Mouse (Mus musculus) cerebellum, adult 11 months (tissue): ENCODE results near the gene Brpf1.

Experiments
- DNase-seq: peaks from one replicate; pipeline ENCODE4 v3.0.0; 2022

The Brpf1 gene

GRCm38 (mm10) chr6:113306986-113307349 is at the start of gene Brpf1:
Gene Brpf1 (plus strand): TSS chr6:113307137.
- DNase-seq: no peak

DNA sequence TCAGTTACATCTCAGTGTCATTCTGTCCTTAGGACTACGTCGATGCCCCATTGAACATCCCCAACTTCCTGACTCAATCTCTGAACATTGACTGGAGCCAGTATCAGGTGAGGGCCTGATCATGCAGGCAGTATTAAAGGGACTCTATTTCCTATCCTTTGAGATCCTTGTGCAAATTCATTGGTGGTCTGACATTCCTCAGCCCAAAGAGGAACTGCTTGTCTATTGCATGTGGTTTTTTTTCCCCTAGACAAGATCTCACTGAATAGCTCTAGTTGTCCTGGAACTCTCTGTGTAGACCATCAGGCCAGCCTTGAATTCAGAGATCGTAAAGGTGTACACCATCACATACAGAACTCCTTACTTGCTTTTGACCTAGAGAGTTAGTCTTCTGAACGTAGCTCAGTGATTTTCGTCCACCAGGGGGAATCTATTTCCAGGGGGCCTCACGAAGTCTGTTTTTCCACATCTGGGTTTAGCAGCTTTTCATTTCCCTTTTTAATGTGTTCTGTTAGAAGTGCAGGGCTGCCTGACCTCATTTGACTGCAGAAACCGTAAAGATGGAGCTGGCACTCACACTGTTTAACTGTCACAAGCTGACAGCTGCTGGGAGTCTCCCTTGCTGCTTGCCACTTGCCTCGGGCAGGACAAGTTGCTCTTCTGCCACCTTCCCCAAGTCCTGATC is 45.6 kb upstream of the Brpf1 start:
- no peak for DNase-seq

GRCm38 (mm10) chr6:113263531-113263930 is 43.4 kb upstream of the Brpf1 start:
- no peak for DNase-seq

DNA sequence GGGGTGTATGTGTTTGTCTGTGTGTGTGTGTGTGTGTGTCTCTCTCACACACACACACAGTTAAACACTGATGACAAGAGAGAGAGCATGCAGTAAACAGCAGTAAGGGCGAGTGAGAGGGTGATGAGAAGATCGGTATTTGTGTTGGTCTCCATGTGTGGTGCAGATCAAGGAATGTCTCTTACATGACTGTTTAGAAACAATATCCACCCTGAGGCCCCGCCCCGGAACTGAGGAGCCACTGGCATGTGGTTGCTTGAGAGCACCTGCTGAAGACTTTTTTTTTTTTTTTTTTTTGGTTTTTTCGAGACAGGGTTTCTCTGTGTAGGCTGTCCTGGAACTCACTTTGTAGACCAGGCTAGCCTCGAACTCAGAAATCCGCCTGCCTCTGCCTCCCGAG is 42.5 kb upstream of the Brpf1 start:
- DNase-seq: no peak

DNA sequence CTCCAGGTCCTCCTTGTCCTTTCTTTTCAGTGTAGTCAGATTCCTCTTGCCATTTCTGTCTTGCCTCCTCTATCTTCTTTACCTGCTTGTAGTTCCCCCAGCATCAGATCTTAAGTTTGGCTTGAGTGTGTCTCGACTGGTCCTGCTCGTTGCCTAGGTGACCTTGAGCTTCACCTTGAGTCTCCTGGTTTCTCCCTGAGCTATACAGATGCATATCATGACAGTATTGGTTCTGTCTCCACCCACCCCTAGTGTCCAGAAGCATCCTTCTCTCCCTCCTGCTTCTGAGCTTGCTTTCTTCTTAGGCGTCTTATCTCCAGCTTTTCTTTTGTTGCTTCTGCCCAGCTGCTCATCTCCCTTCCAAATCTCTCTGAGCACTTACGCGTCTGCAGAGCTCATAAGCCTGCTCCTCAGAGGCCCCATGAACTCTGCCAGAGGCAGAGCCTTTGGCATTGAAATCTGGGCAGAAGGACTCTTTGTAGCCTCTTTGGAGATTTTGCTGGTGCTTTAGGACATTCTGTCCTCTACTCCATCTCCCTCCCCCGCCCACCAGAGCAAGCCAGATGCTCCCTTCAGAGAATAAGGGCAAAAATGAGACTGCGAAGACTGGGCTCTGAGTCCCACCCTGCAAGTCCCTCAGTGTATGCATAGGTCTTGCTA is 39.8 kb upstream of the Brpf1 start:
- no peak for DNase-seq

DNA sequence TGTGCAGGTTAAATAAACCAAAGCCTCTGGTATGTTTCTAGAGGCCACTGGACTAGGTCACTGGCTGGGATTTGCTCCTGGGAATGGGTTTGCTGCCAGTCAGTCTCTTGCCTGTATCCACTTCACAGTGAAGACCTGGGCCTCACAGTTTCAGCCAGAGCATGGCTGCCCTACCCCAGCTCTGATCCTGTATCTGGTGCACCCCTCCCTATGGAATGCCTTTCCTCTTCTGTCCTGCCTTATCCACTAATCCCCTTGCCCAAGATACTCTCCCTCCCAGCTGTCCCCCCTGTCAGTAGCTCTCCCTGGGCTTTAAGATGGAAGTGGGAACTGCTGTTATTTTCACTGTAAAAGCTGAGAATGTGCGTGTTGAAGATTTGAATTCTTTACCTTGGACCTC is 38.9 kb upstream of the Brpf1 start:
- no peak for DNase-seq

DNA sequence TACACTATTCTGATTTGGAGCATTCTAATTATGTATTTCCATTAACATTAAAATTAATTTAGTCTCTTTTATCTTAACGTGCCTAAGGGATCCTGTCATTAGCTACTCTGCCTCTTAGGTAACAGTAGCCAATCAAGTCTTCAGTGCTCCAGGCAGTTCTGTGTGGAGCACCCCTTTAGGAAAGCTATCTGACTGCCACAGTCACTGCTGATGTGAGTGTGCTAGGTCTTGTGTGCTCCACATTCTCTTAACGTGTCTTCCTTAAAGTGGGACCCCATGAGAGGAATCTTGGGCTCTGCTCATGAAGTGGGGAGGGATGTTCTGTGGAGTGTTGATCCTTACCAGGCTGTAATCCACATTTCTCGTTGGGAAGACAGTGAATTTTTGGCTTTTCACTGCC is 34.6 kb upstream of the Brpf1 start:
- DNase-seq: no peak

DNA sequence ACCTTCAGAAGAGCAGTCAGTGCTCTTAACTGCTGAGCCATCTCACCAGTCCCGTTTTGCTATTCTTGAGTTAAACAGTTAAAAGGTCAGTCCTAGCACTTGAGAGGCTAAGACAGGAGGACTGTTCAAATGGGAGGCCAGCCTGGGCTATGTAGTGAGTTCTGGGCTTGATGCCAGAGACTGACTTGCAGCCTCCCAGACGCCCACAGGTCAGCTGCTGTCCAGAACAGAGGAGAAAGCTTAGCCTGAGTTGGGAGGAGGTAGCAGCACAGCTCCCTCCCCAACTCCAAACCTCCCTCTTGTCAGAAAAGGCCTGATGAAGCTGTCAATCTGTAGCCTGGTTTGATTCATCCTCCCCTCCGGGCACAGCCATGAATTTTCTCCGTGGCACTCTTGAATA is 30.1 kb upstream of the Brpf1 start:
- DNase-seq: no peak

DNA sequence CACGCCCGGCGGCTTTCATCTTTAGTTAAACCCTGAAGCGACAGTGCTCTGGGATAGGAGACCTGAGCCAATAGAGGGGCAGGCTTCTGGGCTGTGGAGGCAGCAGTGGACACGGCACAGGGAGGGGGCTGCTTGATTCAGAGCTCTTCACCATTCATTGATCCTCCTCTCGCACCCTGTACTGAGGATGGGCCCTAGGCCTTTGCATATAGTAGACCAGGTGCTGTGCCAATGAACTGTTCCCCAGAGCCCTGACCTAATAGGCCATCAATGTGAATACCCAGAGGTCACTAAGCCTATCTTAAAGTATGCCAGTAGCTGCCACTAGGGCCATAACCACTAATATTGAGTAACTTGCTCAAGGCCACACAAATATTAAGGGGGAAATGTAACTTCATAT is 25.3 kb upstream of the Brpf1 start:
- no peak for DNase-seq

- peak; percentile 37 for DNase-seq
These were observed 24.7 kb upstream of the Brpf1 start, which contains the start of gene Cpne9 for GRCm38 (mm10) chr6:113282101-113282802. Gene Cpne9 (plus strand): TSS chr6:113282307.

DNA sequence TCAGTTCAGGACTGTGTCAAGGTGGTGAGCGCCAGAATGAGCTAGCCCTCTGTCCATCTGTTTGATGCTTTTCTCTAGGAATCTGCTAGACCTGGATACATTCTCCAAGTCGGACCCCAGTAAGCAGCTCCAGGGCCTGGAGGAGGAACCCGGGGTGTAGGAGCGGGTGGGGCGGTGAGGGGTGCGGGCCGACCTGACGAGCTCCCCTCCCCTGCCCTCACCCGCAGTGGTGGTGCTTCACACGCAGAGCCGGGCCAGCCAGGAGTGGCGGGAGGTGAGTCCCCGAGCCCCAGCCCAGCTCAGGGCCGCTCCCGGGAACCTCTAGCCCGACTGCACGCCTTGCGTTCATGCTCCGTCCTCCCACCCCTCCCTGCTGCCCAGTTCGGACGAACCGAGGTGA is 24.0 kb upstream of the Brpf1 start:
- DNase-seq: peak; percentile 38

GRCm38 (mm10) chr6:113283500-113283899 is 23.4 kb upstream of the Brpf1 start:
- DNase-seq: no peak

DNA sequence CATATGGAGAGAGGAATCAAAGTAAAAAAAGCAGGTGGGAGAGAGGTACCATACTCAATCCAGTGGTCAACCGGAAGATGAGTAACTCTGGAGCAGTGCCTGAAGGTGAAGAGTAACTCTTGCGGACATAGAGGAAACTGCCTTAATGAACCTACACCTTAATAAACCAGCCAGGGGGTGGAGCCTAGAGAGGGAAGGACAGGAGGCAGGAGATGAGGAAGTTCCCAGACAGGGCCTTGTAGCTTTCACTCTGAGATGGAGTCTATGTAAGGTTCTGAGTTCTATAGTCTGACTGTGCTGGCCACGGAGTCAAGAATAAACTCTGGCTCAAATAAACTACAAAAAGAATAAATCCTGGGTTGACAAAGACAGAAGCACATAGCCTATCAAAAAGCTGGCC is 22.0 kb upstream of the Brpf1 start:
- DNase-seq: no peak

- no peak for DNase-seq
These were observed 20.6 kb upstream of the Brpf1 start for GRCm38 (mm10) chr6:113286316-113286715.

DNA sequence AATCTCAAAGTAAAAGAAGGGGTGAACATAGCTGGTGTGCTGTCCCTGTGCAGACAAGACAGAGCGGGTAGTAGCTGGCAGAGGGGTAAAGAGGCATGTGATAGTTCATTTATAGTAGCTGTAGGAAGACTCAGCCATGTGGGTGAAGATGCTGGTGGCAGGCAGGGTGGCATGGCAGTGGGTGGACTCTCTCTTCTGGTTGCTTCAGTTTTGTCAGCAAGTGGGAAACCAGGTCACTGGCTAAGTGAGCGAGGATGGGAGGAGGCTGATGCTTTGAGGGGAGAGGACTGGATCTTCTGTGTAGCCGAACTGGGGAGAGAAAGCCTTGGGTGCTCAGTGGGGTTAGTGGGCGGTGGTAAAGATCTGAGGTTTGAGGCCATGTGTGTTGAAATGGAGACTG is 19.7 kb upstream of the Brpf1 start:
- DNase-seq: no peak

DNA sequence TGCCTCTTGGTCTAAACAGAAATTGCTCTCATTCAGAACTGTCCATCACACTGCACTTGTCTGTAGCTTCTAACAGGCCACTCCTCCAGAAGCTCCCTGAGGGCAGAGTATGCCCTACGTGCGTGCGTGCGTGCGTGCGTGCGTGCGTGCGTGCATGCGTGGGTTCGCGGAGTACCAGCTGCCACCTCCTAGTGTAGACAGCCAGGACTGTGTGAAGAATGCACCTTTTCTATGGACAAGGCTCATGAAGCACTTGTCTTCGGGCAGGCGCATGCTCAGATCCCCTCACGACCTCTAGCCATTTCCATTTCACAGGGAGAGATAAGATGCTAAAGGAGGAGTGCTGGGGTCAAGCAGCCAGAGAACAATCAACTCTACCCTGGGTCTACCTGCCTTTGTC is 17.6 kb upstream of the Brpf1 start:
- no peak for DNase-seq

DNA sequence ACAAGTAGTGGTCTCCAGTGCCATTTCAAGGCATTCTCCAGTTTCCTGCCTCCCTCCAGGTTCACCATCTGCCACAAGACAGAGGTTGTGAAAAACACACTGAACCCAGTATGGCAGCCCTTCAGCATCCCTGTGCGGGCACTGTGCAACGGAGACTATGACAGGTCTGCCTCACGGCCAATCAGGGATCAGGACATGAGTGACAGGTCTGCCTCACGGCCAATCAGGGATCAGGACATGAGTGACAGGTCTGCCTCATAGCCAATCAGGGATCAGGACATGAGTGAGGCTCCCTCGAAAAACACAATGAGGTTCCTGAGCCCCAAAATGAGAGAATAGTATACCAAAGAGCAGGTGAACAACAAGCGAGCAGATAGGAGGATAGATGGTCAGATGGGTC is 16.6 kb upstream of the Brpf1 start:
- no peak for DNase-seq

- DNase-seq: no peak
These were observed 14.0 kb upstream of the Brpf1 start for GRCm38 (mm10) chr6:113292938-113293337.

DNA sequence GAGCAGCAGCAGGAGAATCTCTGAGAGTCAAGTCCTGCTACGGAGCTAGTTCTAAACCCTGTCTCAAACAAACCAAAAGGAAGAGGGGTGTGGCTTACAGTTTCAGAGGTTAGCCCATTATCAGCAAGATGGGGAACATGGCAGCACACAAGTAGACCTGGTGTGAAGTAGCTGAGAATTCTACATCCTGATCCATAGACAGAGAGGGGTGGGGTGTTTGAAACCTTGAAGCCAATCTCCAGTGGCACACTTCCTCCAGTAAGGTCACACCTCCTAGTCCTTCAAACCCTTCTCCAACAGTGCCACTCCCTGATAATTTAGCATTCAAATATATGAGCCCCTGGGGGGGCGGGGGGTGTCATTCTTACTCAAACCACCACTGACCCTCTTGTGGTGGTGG is 10.9 kb upstream of the Brpf1 start:
- no peak for DNase-seq

DNA sequence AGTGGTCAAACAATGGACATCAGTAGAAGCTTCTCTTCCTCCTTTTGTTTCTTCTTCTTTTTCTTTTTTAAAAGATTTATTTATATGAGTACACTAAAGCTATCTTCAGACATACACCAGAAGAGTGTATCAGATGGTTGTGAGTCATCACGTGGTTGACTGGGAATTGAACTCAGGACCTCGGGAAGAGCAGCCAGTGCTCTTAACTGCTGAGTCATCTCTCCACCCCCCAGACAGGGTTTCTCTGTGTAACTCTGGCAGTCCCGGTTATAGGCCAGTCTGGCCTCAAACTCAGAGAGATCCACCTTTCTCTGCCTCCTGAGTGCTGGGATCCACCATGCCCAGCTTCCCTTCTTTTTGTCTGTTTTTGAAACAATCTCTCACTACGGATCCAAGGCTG is 10.3 kb upstream of the Brpf1 start:
- DNase-seq: no peak

DNA sequence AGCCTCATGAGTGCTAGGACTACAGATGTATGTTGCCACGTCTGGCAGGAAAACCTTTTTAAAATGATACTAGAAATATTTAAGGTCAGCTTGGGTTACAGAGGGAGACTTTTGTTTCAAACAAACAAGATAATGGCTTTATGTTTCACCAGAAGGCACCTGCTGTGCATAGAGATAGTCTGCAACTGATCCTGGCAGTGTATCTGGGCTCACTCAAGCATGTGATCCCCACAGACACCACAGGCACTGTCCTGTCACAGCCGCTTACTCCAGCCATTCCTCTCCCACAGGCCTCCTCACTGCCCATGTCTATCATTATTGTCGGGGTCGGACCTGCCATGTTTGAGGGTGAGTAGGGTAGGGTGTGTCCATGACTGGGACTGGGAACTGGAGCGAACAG is 5.6 kb upstream of the Brpf1 start:
- no peak for DNase-seq

DNA sequence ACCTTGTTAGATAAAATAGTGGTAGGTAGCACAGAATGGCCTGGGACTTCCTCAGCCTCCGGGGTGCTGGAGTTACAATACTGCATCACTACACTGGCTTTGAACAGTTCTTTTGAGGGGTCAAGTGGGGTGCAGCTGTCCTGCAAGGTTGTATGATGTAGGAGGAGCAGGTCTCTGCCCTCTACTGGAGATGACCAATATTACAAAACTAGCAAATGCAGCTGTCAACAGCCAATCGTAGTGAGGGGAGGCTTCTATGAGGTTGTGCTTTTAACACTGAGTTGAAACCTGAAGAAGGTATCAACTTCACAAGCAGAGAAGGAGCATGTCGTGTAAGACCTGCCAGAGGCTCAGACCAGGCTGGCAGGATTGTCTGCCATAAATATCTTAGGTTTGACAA is 4.7 kb upstream of the Brpf1 start:
- no peak for DNase-seq

GRCm38 (mm10) chr6:113306322-113306985 is 483 bp upstream of the Brpf1 start:
- DNase-seq: peak; percentile 100
